Mouse (Mus musculus) liver, embryonic 15.5 days (tissue): ENCODE measurements around the gene Tmem104. TPM values are rescaled to one million over a fixed set of nuclear protein-coding genes. Genes with fewer than 3 reads are reported as not detected.

Experiments
- ATAC-seq: fragments of 200-750 bp; cut with Nextera tagmentation; 2 replicates; pipeline ENCODE4 v1.8.0; 2017; ENCODE audit warnings: moderate number of reproducible peaks, mild to moderate bottlenecking, moderate library complexity; ENCODE audit not compliant: insufficient read depth
- H3K27ac ChIP-seq: fragments of 300-500 bp; sonication (generic); replicated peaks from 2 replicates; pipeline ENCODE4 v1.5.1; 2015; ENCODE audit warnings: mild to moderate bottlenecking, inconsistent platforms
- H3K27me3 ChIP-seq: fragments of 300-500 bp; sonication (generic); 2 replicates; pipeline ENCODE4 v1.6.1; 2015; ENCODE audit warnings: mild to moderate bottlenecking, inconsistent platforms
- H3K36me3 ChIP-seq: fragments of 300-500 bp; sonication (generic); replicated peaks from 2 replicates; pipeline ENCODE4 v1.6.1; 2015; ENCODE audit warnings: moderate library complexity, mild to moderate bottlenecking, inconsistent platforms
- H3K4me1 ChIP-seq: fragments of 300-500 bp; sonication (generic); replicated peaks from 2 replicates; pipeline ENCODE4 v1.6.1; 2015; ENCODE audit warnings: inconsistent platforms
- H3K4me2 ChIP-seq: fragments of 300-500 bp; sonication (generic); 2 replicates; pipeline ENCODE4 v1.6.1; 2015; ENCODE audit warnings: moderate library complexity, mild to moderate bottlenecking, inconsistent platforms
- H3K4me3 ChIP-seq: fragments of 300-500 bp; sonication (generic); replicated peaks from 2 replicates; pipeline ENCODE4 v1.5.1; 2015; ENCODE audit warnings: mild to moderate bottlenecking, inconsistent platforms
- H3K9ac ChIP-seq: fragments of 300-500 bp; sonication (generic); 2 replicates; pipeline ENCODE4 v1.6.1; 2015; ENCODE audit warnings: moderate library complexity, mild to moderate bottlenecking, inconsistent platforms
- H3K9me3 ChIP-seq: fragments of 300-500 bp; sonication (generic); replicated peaks from 2 replicates; pipeline ENCODE4 v1.6.1; 2016; ENCODE audit warnings: inconsistent platforms
- WGBS: fragments of 180-500 bp; shearing (Covaris S2); methylation state at CpG from one replicate; pipeline ENCODE4 v1.1.7; 2015; ENCODE audit warnings: mixed read lengths; ENCODE audit not compliant: insufficient replicate concordance; 5-methylcytosine and 5-hydroxymethylcytosine counted together
- polyA plus RNA-seq: library from polyadenylated mRNA; unstranded; fragments of >200 nt; fragmentation: Nextera tagmentation; extraction: Ambion mirVana; gene quantifications from 2 replicates; pipeline ENCODE4 v1.2.1, GENCODE M21; 2015

Gene Tmem104
- polyA plus RNA-seq, 1 experiment from 2014 or later: 6.0 TPM

GRCm38 (mm10) chr11:115202316-115202715 lies 15.0 kb downstream of the Tmem104 start:
- Histone ChIP-seq H3K4me3 (no peak overlapping the region), H3K4me1 (no peaks in the 10 kb centered on the region), H3K9me3 (no peaks in the 10 kb centered on the region), H3K27ac (no peak overlapping the region), H3K4me2 (no peak overlapping the region), H3K9ac (no peak overlapping the region), H3K27me3 (no peaks in the 10 kb centered on the region), H3K36me3 (peaks cover 47% of the 10 kb centered on the region; the same call in 1 of the 2 replicates)
- WGBS: 18% methylated on average over 12 of the region's 12 CpGs
- ATAC-seq: peak; percentile 45

- no peaks in the 10 kb centered on the region for H3K4me1 ChIP-seq
- no peak overlapping the region for H3K4me2 ChIP-seq
- H3K4me3 ChIP-seq: no peak overlapping the region
- H3K27me3 ChIP-seq: no peaks in the 10 kb centered on the region
- peaks cover 47% of the 10 kb centered on the region; the same call in 1 of the 2 replicates for H3K36me3 ChIP-seq
- no peaks in the 10 kb centered on the region for H3K9me3 ChIP-seq
- H3K27ac ChIP-seq: no peak overlapping the region
- no peak for ATAC-seq
- 84% methylated on average over 9 of the region's 9 CpGs for WGBS
- H3K9ac ChIP-seq: no peak overlapping the region
These were observed 15.5 kb downstream of the Tmem104 start for GRCm38 (mm10) chr11:115202756-115203155.

GRCm38 (mm10) chr11:115208126-115208525 lies 20.8 kb downstream of the Tmem104 start:
- no peak overlapping the region for H3K27ac ChIP-seq

GRCm38 (mm10) chr11:115208776-115209732 lies 21.8 kb downstream of the Tmem104 start:
- H3K9me3 ChIP-seq: no peaks in the 10 kb centered on the region
- 62% methylated on average over 25 of the region's 25 CpGs for WGBS

More at GRCm38 (mm10) chr11:115208126-115208525, 20.8 kb downstream of the Tmem104 start:
- WGBS: 77% methylated on average over 12 of the region's 12 CpGs
- Histone ChIP-seq H3K9ac (no peak overlapping the region), H3K36me3 (peaks cover 18% of the 10 kb centered on the region; the same call in 1 of the 2 replicates), H3K4me2 (no peak overlapping the region), H3K4me1 (peaks cover 19% of the 10 kb centered on the region), H3K4me3 (no peak overlapping the region), H3K27me3 (no peaks in the 10 kb centered on the region), H3K9me3 (no peaks in the 10 kb centered on the region)
- ATAC-seq: no peak

GRCm38 (mm10) chr11:115209958-115210357 lies 22.7 kb downstream of the Tmem104 start:
- no peak overlapping the region for H3K27ac ChIP-seq
- H3K9me3 ChIP-seq: no peaks in the 10 kb centered on the region
- peaks cover 11% of the 10 kb centered on the region; the same call in 1 of the 2 replicates for H3K36me3 ChIP-seq
- H3K4me1 ChIP-seq: peaks cover 19% of the 10 kb centered on the region
- no peaks in the 10 kb centered on the region for H3K27me3 ChIP-seq
- WGBS: 72% methylated on average over 7 of the region's 7 CpGs
- ATAC-seq: no peak
- H3K4me2 ChIP-seq: no peak overlapping the region
- H3K4me3 ChIP-seq: no peak overlapping the region
- no peak overlapping the region for H3K9ac ChIP-seq

More at GRCm38 (mm10) chr11:115208776-115209732, 21.8 kb downstream of the Tmem104 start:
- H3K27ac ChIP-seq: no peak overlapping the region
- no peaks in the 10 kb centered on the region for H3K27me3 ChIP-seq
- no peak overlapping the region for H3K4me2 ChIP-seq
- no peak overlapping the region for H3K9ac ChIP-seq
- no peak overlapping the region for H3K4me3 ChIP-seq
- ATAC-seq: 0 out of 2 replicates have a peak, but pooled peaks have one; percentile 8
- H3K36me3 ChIP-seq: peaks cover 13% of the 10 kb centered on the region; the same call in 1 of the 2 replicates
- H3K4me1 ChIP-seq: peaks cover 19% of the 10 kb centered on the region

GRCm38 (mm10) chr11:115212116-115212515 lies 24.8 kb downstream of the Tmem104 start:
- ATAC-seq: peak; percentile 23; the same call in 1 of the 2 replicates
- Histone ChIP-seq H3K36me3 (no peaks in the 10 kb centered on the region), H3K9me3 (no peaks in the 10 kb centered on the region), H3K4me3 (no peak overlapping the region), H3K27ac (no peak overlapping the region), H3K4me2 (no peak overlapping the region), H3K9ac (no peak overlapping the region), H3K27me3 (no peaks in the 10 kb centered on the region), H3K4me1 (peaks cover 19% of the 10 kb centered on the region)
- WGBS: 59% methylated on average over 13 of the region's 13 CpGs

- Histone ChIP-seq H3K9me3 (no peaks in the 10 kb centered on the region), H3K36me3 (no peaks in the 10 kb centered on the region), H3K4me2 (no peak overlapping the region), H3K9ac (no peak overlapping the region), H3K4me1 (peaks cover 30% of the 10 kb centered on the region), H3K4me3 (no peak overlapping the region), H3K27ac (no peak overlapping the region), H3K27me3 (no peaks in the 10 kb centered on the region)
- 50% methylated on average over 5 of the region's 5 CpGs for WGBS
- ATAC-seq: no peak
These were observed 27.8 kb downstream of the Tmem104 start for GRCm38 (mm10) chr11:115215123-115215522.

- no peak overlapping the region for H3K4me2 ChIP-seq
- WGBS: 51% methylated on average over 18 of the region's 18 CpGs
- no peaks in the 10 kb centered on the region for H3K9me3 ChIP-seq
- ATAC-seq: no peak
- H3K4me3 ChIP-seq: no peak overlapping the region
- no peak overlapping the region for H3K9ac ChIP-seq
- H3K27ac ChIP-seq: no peak overlapping the region
- H3K4me1 ChIP-seq: peaks cover 24% of the 10 kb centered on the region
- H3K36me3 ChIP-seq: no peaks in the 10 kb centered on the region
- no peaks in the 10 kb centered on the region for H3K27me3 ChIP-seq
These were observed 30.4 kb downstream of the Tmem104 start for GRCm38 (mm10) chr11:115217439-115218410.

GRCm38 (mm10) chr11:115219263-115219662 lies 32.0 kb downstream of the Tmem104 start:
- H3K4me1 ChIP-seq: peaks cover 33% of the 10 kb centered on the region
- H3K9ac ChIP-seq: no peak overlapping the region
- H3K4me3 ChIP-seq: no peak overlapping the region
- H3K4me2 ChIP-seq: 0 out of 2 replicates have a peak overlapping the region, but pooled peaks have one; percentile 0
- H3K27ac ChIP-seq: peak overlapping the region; percentile 19; the same call in 1 of the 2 replicates
- peak; percentile 36; the same call in 1 of the 2 replicates for ATAC-seq
- H3K9me3 ChIP-seq: no peaks in the 10 kb centered on the region
- H3K36me3 ChIP-seq: no peaks in the 10 kb centered on the region
- 32% methylated on average over 9 of the region's 9 CpGs for WGBS
- no peaks in the 10 kb centered on the region for H3K27me3 ChIP-seq

GRCm38 (mm10) chr11:115219685-115220084 lies 32.4 kb downstream of the Tmem104 start:
- no peak for ATAC-seq
- Histone ChIP-seq H3K4me2 (no peak overlapping the region), H3K36me3 (no peaks in the 10 kb centered on the region), H3K9ac (no peak overlapping the region), H3K27me3 (no peaks in the 10 kb centered on the region), H3K4me1 (peaks cover 37% of the 10 kb centered on the region), H3K4me3 (no peak overlapping the region), H3K27ac (peak overlapping the region; percentile 19; the same call in 1 of the 2 replicates), H3K9me3 (no peaks in the 10 kb centered on the region)
- 56% methylated on average over 10 of the region's 10 CpGs for WGBS
